8 mouse cellular contexts compared by ENCODE assay signal in genomic region chr14:121348256-121348655, GRCm38 (mm10). TPM values are rescaled to one million over a fixed set of nuclear protein-coding genes. Genes with fewer than 3 reads are reported as not detected.
A peak's percentile ranks its signal among the peaks of the same experiment; 100 is the strongest.
DNase-seq lines count a peak whose midpoint lies in the region; ATAC-seq lines count a peak whose summit lies in the region.

No protein-coding gene starts in this region.

- intact Hi-C loops in heart, postnatal 36 days (cut with DNase I): loop anchor here (2.0 kb wide), 1 partner anchor 31 kb away; no protein-coding TSS in a partner anchor

- H3K27me3 ChIP-seq in embryonic facial prominence, embryonic 13.5 days: no peaks in the 10 kb centered on the region
- H3K27me3 ChIP-seq in liver, embryonic 12.5 days (replicated peaks): no peaks in the 10 kb centered on the region

- DNase-seq in kidney, adult 11 months: peak; percentile 52
- DNase-seq in kidney, adult 8-10 months: no peak
- DNase-seq in heart, postnatal 36 days: peak; percentile 51 to 56

- H3K4me3 ChIP-seq in embryonic facial prominence, embryonic 13.5 days: no peak overlapping the region
- no peak overlapping the region for H3K4me3 ChIP-seq in liver, embryonic 12.5 days

- no peaks in the 10 kb centered on the region for H3K36me3 ChIP-seq in embryonic facial prominence, embryonic 13.5 days
- peaks cover 3% of the 10 kb centered on the region; the same call in 1 of the 2 replicates for H3K36me3 ChIP-seq in liver, embryonic 12.5 days

- ATAC-seq in embryonic facial prominence, embryonic 13.5 days (ENCODE audit: insufficient number of reproducible peaks, insufficient read depth, low FRiP score, low TSS enrichment, low read depth): peak; percentile 21; the same call in 1 of the 2 replicates
- no peak for ATAC-seq in liver, embryonic 12.5 days
- ATAC-seq in granulocyte monocyte progenitor cell, adult 5-6 weeks (replicated peaks; ENCODE audit: poor library complexity, severe bottlenecking): no peak
- ATAC-seq in frontal cortex, adult (ENCODE audit: low TSS enrichment): no peak
- ATAC-seq in cerebellum, adult (ENCODE audit: insufficient number of reproducible peaks, low FRiP score, low TSS enrichment): no peak

- H3K9ac ChIP-seq in embryonic facial prominence, embryonic 13.5 days: no peak overlapping the region
- no peak overlapping the region for H3K9ac ChIP-seq in liver, embryonic 12.5 days

- no peak overlapping the region for H3K4me2 ChIP-seq in embryonic facial prominence, embryonic 13.5 days
- H3K4me2 ChIP-seq in liver, embryonic 12.5 days: no peak overlapping the region

- H3K4me1 ChIP-seq in embryonic facial prominence, embryonic 13.5 days: peaks cover 60% of the 10 kb centered on the region
- H3K4me1 ChIP-seq in liver, embryonic 12.5 days: peaks cover 97% of the 10 kb centered on the region

- no peak overlapping the region for H3K27ac ChIP-seq in embryonic facial prominence, embryonic 13.5 days
- peak overlapping the region; percentile 55 for H3K27ac ChIP-seq in liver, embryonic 12.5 days

- 41% methylated on average over 8 of the region's 8 CpGs for WGBS in embryonic facial prominence, embryonic 13.5 days
- WGBS in liver, embryonic 12.5 days (ENCODE audit: insufficient replicate concordance): 69% methylated on average over 8 of the region's 8 CpGs

- no peaks in the 10 kb centered on the region for H3K9me3 ChIP-seq in embryonic facial prominence, embryonic 13.5 days
- no peaks in the 10 kb centered on the region for H3K9me3 ChIP-seq in liver, embryonic 12.5 days (replicated peaks)

RNA-seq across cellular contexts. Expression of gene Stk24, which starts 31.6 kb away (rescaled TPM):
- polyA plus RNA-seq in embryonic facial prominence, embryonic 13.5 days (2015; fragmentation: Nextera tagmentation; extraction: Ambion mirVana): 39.0 and 41.2 TPM in 2 replicates
- total RNA-seq in heart, postnatal 36 days (2021): 10 to 100 TPM; 61.8 to 69.5 TPM
- polyA plus RNA-seq in liver, embryonic 12.5 days (2016; fragmentation: Nextera tagmentation; extraction: Ambion mirVana): 56.8 and 62.0 TPM in 2 replicates
- total RNA-seq in granulocyte monocyte progenitor cell, adult 5-6 weeks (2014; fragmentation: Nextera tagmentation): 87.1 and 141 TPM in 2 replicates
- total RNA-seq in granulocyte monocyte progenitor cell, adult 5-6 weeks (2017): 63.5 and 70.6 TPM in 2 replicates

Comparison
In these comparisons a context has a peak if more than half of its experiments do, and no peak if none do; other contexts are left out.
1. DNase-seq: peak in kidney, adult 11 months (single experiment) and heart, postnatal 36 days (2 of 2); none in kidney, adult 8-10 months (0 of 2).